Mouse (Mus musculus): ENCODE data around the gene Dnajc16.

Dnajc16 gene

DNA sequence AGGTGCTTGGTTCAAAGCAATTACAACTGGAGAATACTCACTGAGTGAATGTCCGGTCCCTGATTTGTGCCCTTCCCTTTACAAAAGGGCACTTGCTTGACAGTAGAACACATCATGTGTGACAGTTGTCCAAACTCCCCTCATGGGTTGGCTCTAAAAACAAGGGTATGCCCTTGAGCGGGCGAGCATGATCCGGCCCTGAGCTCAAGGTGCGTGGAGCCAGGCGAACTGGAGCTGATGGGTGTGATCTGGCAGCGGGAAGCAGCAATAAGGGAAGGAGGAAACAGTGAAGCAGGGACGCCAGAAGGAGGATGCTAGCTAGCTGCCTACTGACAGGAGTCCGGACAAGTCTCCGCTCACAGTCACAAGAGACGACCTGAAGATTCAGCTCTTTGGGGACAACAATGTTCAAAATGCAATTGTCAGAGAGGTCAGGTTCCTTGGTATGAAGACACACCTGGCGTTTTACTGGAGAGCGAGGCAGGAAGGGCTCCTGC, 28.6 kb downstream of the Dnajc16 start:
- no peak for DNase-seq (ENCODE audit: low read depth)

DNA sequence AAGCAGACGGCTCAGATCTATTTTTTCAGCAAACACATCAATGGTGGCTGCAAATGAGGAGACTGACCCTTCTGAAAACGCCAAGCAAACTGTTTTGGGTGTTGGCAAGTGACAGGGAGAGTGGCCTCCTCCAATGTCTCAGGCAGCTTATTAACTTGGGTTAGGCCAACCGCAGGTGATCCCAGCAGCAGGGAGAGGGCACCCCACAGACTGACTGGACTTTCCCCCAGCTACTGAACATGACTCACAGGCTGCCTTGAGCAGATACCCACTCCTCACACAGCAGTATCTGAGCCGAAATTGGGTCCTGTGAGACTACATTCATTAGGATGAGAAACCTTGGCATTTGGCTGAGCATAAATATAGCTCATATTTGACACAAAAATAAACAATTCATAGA, 29.8 kb downstream of the Dnajc16 start:
- no peak for DNase-seq (ENCODE audit: low read depth)

GRCm38 (mm10) chr4:141758874-141759542, 31.7 kb downstream of the Dnajc16 start:
- no peak for DNase-seq (ENCODE audit: low read depth)

GRCm38 (mm10) chr4:141757124-141757523, 33.6 kb downstream of the Dnajc16 start:
- DNase-seq (ENCODE audit: low read depth) = no peak

- DNase-seq (ENCODE audit: low read depth) = no peak
These were observed 35.3 kb downstream of the Dnajc16 start for GRCm38 (mm10) chr4:141755375-141755930.

GRCm38 (mm10) chr4:141752076-141752421, 38.7 kb downstream of the Dnajc16 start:
- DNase-seq (ENCODE audit: low read depth) = no peak

DNA sequence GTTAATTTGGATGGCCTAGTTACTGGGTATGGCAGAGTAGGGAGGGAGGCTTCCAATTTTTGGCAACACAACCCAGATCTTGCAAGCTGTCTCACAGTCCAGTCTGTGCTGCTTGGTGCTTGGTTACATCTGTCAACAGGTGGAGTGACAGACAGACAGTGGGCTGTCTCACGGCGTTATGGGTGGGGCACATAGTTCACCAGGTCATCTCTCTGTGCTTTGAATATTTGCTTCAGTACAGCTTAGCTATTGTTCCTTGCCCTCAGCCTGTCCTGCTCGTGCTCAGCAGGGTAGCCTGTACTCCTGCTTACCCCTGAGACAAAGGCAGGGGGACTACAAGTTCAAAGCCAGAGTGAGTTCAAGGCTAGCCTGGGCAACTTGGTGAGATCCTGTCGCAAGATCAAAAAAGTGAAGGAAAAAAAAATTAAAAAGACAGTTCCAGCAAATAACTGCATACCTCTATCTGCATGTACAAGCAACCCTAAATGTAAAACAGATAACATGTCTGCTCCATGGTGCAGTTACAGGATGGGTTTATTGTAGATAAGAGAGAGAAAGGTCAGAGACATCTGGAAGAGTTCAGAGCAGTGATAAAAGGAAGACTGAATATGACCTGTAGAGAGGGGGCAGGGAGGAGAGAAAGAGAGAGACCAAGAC, 39.2 kb downstream of the Dnajc16 start:
- DNase-seq (ENCODE audit: low read depth) = no peak

GRCm38 (mm10) chr4:141750826-141751225, 39.9 kb downstream of the Dnajc16 start:
- DNase-seq (ENCODE audit: low read depth) = no peak

GRCm38 (mm10) chr4:141749557-141749956, 41.2 kb downstream of the Dnajc16 start:
- DNase-seq (ENCODE audit: low read depth) = no peak

DNA sequence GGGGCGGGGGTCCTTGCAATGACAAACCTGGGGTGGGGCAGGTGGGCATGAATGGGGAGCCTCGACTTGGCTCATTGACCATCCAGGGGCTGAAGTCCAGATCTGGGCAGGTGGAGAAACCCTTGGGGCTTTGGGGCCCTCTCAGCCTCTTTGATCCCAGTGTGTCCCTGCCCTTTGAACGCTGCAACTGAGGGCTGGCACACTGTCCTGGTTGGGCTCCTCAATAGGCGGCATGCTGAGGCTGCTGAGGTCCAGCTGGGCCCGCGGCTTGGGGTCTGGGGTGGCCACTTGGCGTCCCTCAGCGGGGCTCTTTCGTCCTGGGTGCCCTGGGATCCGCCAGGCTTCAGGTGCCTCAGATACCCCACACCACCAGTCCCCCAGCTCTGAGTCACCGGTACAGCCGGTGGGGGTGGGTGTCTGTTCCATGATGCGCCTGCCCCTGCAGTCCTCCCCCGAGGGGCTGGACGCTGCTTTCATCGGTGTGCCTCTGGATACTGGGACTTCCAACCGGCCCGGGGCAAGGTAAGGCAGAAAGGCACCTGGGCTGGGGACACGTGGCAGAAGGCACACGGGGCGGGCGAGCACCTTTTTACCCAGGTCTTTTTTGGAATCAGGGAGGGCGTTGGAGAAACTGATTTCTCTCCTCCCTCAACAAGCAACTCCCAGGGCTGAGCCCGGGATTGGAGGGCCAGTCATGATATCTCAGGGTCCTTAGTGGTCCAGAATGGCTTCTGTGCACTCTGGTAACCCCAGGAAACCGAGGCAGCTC, 44.0 kb downstream of the Dnajc16 start, which contains the start of gene Agmat:
Gene Agmat (plus strand): TSS at position 95 of the 769 bp plus-strand sequence.
- no peak for DNase-seq (ENCODE audit: low read depth)

DNA sequence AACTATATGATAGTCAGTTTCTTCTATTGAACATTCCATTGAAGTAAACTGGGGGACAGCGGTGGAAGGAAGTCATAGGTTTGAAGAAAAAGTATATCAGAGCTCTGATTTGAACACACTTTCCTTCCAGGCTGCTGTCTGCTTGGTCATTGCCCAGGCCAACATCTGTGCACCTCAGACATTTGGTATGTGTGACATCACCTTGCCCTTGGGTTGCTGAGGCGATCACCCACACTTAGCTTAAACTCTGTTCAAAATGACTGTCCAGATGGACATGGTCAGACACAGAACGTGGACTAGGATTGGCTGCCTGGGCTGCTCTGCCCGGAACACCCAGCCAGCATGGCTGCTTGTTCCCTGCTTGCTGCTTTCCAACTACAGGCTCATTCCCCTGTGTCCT, 48.4 kb downstream of the Dnajc16 start:
- no peak for DNase-seq (ENCODE audit: low read depth)

DNA sequence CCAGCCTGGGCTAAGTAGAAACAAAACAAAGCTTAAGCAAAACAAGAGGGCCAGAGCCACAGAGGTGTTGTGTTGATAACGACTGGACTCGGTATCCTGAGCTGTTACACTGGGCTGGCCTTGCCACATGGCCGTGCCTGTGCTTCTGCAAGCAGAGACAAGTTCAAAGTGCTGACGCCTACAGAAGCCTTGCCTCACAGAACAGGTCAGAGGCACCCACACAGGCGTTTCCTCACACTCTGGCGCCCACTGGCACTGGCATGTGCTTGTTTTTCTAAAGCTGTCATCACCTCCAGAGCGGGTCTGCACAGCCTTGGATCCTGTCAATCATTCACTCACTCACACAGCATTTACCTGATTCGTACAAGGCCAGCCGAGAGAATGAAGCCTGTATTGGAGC, 48.9 kb downstream of the Dnajc16 start:
- DNase-seq (ENCODE audit: low read depth) = no peak

- DNase-seq (ENCODE audit: low read depth) = no peak
These were observed 52.7 kb downstream of the Dnajc16 start for GRCm38 (mm10) chr4:141738015-141738414.

DNA sequence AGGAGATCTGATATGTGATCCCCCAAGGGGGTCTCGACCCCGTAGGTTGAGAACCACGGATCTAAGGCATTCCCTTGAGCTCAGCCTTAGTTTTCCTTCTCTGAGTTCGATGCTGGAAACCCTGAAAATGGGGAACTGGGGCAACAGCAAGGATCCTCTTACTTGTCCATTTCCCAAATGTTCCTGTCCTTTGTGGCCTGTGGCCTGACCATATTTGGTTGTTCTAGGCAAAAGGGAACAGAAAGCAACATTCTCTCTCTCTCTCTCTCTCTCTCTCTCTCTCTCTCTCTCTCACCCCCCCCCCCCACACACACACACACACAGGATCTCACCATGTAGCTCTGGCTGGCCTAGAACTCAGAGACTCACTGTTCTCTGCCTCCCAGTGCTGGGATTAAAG, 53.9 kb downstream of the Dnajc16 start:
- no peak for DNase-seq (ENCODE audit: low read depth)

GRCm38 (mm10) chr4:141735206-141735560, 55.5 kb downstream of the Dnajc16 start:
- DNase-seq (ENCODE audit: low read depth) = no peak

GRCm38 (mm10) chr4:141734446-141735205, 56.1 kb downstream of the Dnajc16 start:
- DNase-seq (ENCODE audit: low read depth) = peak; percentile 90

DNA sequence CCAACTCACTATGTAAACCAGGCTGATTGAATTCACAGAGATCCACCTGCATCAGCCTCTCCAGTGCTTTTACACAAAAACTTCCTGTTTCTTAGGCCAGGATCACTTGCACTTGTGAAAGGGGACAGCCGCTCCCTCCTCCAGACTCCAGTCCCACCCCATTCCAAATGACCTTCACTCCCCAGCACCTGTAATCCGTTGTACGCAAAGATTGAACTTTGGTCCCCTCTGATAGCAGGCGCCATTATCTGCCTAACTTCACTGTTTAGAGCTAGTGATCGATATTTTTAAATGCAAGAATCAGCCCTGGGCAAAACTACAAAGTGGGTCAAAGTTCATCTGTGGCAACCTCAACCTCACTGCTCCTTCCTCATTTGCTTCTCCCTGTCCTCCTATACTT, 59.0 kb downstream of the Dnajc16 start:
- DNase-seq (ENCODE audit: low read depth) = no peak

DNA sequence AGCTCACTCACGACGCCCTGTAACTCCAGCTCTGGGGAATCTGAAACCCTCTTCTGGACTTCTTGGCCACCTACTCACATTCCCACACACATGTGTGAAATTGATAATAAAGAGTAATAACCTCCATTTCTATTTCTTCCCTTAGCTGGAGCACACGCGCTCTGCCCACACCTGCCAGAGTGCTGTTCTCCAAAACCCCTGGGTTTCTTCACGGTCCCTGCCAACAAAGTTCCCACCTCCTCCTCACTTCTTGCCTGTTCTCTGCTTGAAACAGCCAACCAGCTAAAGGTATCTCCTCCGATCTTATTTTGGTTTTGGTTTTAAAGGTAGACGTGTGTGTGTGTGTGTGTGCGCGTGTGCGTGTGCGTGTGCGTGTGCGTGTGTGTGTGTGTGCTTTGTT, 60.3 kb downstream of the Dnajc16 start:
- no peak for DNase-seq (ENCODE audit: low read depth)

DNA sequence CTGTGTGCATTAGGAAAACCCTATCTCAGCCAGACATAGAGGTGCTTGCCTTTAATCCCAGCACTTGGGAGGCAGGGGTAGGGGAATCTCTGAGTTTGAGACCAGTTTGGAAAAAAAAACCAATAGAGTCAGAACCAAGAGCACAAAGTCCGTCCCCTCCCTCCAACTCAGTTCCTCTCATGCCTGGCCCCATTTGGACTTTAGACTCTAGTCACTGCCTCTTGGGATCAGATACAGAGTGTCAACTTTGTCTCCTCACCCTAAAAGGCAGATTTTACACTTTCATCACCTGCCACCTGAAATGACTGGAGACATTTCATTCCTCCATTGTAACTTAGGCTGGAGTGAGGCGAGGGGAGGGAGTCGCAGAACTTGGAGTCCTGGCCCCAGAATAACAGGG, 61.5 kb downstream of the Dnajc16 start:
- DNase-seq (ENCODE audit: low read depth) = no peak

GRCm38 (mm10) chr4:141725738-141726137, 65.0 kb downstream of the Dnajc16 start:
- DNase-seq (ENCODE audit: low read depth) = no peak

GRCm38 (mm10) chr4:141725277-141725676, 65.5 kb downstream of the Dnajc16 start:
- no peak for DNase-seq (ENCODE audit: low read depth)

GRCm38 (mm10) chr4:141724594-141724993, 66.1 kb downstream of the Dnajc16 start:
- no peak for DNase-seq (ENCODE audit: low read depth)

Measured in c-Kit-positive CD71-negative TER-119-negative erythroid progenitor cells, embryonic 14.5 days (primary cell).